Mouse (Mus musculus) 3T3-L1 (cell line): ENCODE results near the gene Ranbp6.

Experiments
- DNase-seq: peaks from one replicate; pipeline ENCODE4 v3.0.0-alpha.2; 2015; ENCODE audit warnings: low read depth, low spot score

The Ranbp6 gene

DNA sequence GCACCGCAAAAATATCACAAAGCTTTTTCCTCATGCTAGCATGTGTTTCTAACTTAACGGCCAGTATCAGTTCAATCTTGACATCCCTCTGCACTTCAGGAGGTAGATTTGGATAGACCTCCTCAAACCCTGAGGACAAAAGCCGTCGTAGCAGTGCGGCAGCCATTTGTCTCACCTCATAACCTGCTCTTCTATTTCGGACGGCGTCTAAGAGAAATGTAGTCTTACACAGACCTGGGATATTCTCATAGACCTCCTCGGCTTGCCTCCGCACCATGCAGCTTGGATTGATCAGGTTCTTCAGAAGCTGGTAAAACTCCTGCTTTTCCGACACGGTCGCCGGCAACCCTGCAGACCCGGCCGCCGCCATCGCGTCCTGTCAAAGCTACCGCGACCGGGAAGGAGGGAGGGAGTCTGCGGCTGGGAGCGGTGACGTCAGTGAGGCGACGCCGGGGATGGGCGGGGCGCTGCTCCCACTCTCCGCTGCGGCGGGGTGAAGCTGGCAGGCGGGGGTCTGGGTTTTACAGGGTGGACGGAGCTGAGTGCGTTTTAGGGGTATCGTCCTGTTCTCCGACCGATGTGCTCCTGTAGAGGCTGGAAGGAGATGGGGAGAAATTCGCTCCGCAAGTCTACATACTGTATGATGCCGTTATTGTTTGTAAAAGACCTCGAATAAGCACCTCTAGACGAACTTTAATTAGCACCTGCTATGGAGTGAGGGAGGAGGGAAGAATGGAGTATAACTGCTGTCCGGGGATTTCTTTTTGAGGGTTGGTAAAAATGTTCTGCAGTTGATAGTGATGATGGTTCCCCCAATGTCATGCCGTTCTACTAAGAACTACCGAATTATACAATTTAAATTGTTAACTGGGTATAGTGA lies at the start of gene Ranbp6:
TSS of gene Ranbp6 (minus strand) at position 394 of the 880 bp plus-strand sequence.
- peak; percentile 82 for DNase-seq

- DNase-seq, result no peak
These were observed 48.0 kb upstream of the Ranbp6 start for GRCm38 (mm10) chr19:29860816-29861215.

DNA sequence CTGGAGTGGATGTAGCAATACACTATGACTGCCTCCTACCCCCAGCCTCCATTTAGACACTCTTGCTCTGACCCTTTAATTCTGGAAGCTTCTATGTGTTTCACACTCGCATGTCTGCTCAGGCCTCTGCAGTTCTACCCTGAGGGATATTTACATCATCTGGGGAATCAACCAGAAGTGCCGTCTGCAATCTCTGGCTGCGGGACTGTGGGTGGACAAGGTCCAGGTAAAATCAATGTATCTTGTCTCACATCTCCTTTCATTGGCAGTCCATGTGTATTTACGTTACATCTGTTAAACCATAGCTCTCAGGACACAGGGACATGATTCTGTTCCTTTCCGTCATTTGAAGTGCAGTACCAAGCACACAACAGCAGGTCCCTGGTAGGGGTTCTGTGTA lies 44.5 kb upstream of the Ranbp6 start:
- no peak for DNase-seq

- DNase-seq, result no peak
These were observed 40.9 kb upstream of the Ranbp6 start for GRCm38 (mm10) chr19:29853711-29854110.

DNA sequence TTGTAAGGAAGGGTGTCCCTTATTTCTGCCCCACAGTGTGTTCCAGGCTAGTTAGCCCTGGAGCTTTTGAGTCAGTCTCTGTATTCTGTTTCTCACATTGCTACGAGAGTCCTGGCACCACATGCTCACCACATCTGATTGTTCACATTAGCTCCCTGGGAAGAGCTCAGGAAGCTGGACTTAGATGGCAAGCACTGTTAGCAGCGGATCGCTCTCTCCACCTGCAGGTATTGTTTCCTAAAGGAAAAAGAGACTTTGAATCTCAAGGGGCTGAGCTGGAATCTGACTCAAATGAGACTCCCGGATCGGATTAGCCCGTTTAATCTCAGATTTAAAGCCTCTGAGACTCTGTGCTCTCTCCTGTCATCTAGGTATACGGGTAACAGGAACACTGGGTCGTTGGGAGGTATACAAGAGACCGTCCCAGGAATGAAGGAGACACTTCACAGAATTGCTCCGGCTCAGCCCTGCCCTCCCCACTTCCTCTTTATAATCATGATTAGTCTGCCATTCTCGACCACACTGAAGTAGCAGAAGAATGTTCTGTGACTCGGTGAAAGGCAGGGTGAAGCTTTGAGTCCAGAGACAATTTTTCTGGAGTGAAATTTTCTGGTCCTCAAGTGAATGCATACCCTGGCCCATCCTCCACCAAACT lies 38.4 kb upstream of the Ranbp6 start:
- DNase-seq, result peak; percentile 41

DNA sequence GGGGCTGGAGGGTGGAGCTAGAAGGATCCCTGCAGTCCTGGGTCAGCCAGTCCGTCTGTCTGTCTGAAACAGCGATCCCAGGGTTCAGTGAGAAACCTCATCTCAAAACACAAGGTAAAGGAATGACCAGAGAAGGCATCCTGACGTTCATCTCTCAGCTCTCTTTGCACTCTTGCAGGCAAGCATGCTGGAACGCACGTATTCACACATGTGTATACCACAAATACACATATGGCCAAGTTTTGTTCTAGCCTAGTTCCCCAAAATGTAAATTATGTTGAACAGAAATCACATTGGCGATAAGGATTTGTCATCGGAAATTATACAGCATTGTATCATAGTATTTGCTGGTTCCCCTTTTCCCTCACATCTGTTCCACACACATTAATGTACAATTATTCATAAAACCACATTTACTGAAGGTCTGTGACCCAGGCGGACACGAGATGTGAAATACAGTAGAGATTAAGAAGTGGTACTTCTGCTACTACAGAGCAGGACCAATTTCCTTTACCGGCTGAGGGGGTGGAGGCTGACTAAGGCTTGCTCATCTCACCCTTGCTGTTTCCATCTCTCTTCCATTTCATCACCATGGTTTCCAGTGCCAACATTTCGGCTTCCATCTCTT lies 37.3 kb upstream of the Ranbp6 start:
- DNase-seq, result peak; percentile 84

- DNase-seq, result no peak
These were observed 31.4 kb upstream of the Ranbp6 start for GRCm38 (mm10) chr19:29844036-29844661.

DNA sequence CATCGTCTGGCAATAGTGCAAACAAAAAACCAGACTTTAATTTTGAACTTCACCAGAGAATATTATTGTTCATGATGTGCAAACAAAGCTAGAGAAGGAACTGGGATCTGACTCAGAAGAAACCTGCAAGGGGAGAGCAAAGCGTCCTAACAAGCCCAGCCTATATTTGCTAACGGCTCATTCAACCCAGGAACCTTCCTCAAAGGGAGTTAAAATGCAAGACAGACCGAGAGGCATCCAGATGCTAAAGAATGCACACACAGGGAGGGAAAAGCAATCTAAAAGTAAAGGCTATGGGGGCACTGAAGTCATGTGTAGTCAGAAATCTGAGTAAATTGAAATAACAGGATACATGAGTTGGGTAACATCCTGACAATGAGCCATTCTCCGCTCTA lies 30.9 kb upstream of the Ranbp6 start:
- DNase-seq, result no peak

DNA sequence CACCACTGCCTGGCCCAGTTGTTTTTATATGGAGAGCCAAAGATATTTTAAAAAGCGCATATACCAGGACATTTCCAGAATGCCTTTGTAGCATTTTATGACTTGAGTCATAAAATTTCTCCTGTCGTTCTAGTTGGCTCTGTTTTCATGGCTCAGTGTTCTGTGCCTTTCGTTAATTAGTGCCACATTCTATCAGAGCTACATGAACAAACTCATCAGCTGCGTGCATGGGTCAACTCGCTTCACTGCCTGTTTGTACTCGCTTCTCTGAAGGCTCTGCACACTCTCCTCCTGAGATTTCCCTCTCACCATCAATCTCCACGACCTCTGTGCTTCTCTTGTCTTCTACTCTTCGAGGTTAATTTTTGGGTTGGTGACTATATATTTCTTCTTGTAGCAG lies 30.2 kb upstream of the Ranbp6 start:
- DNase-seq, result no peak

- DNase-seq, result peak; percentile 86
These were observed 27.9 kb upstream of the Ranbp6 start for GRCm38 (mm10) chr19:29840642-29841041.

- DNase-seq, result no peak
These were observed 25.9 kb upstream of the Ranbp6 start for GRCm38 (mm10) chr19:29838636-29839135.

DNA sequence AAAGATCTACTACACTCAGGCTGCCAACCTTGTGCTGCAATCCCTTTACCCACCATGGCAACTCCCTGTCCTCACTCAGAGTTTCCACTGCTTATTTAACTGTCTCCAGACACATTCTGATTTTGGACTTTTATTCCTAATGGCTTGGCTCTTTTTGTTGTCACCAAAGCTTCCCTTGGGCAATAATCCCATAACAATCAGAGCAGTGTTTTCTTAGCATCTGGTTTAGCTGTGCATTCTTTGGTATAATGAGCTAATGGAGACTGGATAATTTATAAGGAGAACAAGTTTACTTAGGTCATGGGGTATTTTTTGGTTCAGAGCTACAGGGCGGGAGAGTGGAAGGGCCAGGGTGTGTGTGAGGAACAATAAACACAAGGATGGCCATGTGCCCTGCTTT lies 25.4 kb upstream of the Ranbp6 start:
- no peak for DNase-seq

DNA sequence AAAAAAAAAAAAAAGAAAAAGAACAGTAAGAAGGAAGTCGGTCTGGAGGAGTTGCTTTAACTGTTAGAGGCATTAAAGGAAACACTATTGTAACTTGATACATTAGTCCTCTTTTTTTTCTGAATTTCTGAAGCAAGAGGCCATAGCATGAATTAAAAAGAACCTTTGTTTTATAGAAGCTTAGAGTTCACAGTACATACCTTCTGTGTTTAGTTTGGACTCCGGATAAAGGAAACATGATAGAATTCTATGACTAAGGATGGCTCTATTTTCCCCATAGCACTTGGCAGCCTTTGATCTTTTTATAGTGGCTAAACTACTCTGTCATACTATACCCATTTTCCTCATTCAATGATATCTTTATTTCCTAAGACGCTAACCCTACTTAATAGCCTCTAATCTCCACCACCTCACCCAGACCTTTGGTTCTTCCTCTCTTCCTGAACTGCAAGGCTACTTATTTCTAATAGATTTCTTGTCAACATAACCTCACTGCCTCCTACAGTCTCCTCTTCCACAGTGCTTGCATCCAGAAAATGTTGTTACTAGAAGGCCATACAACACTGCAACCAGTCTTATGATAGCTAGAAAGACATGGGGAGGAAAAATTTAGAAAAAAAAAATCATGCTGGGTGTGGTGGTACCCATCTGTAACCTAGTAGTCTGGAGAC lies 22.7 kb upstream of the Ranbp6 start:
- DNase-seq, result peak; percentile 73

DNA sequence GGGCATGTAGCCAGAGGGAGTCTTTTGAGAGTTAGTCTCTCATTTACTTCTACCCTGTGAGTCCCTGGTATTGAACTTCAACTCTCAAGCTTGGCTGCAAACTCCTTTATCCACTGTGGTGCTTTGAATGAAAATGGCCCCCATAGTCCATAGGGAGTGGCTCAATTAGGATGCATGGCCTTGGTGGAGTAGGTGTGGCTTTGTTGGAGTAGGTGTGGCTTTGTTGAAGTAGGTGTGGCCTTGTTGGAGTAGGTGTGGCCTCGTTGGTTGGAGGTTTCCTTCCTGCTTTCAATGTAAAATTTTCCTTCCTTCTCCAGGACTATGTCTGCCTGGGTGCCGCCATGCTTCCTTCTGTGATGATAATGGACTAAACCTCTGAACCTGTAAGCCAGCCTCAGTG lies 18.1 kb upstream of the Ranbp6 start:
- no peak for DNase-seq

- DNase-seq, result no peak
These were observed 15.8 kb upstream of the Ranbp6 start for GRCm38 (mm10) chr19:29828558-29828957.

DNA sequence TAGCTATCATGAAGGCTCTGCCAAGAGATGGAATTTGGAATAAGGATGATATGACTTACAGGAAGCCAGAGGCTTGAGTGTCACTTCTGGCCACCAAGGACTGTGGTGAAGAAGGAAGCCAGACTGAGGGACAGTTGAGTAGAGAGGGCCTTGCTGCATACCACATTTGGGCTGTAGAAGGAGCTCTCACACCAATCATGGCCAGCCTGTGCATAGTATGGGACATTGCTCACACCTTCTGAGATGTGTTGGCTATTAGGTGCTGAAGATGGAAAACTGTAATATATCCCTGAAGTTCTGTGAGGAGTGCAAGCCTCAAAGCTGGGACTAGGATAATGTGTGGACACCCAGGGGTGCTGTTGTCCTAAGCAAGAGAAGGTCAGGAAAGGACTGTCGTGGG lies 13.9 kb upstream of the Ranbp6 start:
- DNase-seq, result peak; percentile 84

DNA sequence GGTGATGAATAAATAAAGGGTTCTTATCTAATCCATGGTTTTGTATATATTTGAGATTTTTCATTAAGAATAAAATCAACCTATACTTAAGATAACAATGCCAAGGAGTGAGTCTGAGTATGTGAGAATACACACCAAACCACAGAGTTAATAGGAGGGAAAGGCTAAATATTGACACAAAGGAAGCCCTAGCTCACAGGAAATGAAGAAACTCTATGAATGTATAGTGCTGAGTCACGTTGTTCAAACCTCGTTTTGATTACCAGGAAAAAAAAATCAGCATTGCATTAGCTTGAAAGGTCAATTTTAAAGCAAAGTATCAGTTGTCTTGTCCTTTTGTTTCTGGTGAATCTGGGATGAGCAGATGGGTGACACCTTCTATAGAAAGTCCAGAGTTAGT lies 12.2 kb upstream of the Ranbp6 start:
- peak; percentile 52 for DNase-seq

- peak; percentile 91 for DNase-seq
These were observed 11.4 kb upstream of the Ranbp6 start for GRCm38 (mm10) chr19:29824034-29824700.

DNA sequence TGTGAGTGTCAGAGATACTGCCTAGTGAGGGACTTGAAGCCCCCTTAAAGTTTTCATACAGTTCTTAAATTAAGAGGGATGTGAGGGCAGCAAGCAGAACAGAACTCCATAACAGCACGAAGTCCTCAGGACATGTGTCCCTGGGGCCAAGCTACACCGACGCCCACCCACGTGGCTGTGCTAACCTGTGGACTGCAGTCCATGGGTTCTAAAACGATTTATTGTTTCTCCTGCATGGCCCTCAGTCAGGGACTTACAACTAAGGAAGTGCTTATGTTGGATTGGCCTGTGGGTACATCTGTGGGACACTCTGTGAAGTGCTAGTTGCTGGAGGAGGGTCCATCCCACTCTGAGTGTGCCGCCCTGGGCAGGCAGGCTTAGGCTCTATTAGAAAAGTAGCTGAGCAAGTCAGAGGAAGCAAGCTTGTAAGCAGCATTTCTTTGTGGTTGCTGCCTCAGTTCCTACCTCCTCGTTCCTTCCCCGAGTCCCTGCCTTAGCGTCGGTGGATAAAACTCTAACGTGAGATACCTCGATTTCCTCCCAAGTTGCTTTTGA lies 10.8 kb upstream of the Ranbp6 start:
- no peak for DNase-seq

DNA sequence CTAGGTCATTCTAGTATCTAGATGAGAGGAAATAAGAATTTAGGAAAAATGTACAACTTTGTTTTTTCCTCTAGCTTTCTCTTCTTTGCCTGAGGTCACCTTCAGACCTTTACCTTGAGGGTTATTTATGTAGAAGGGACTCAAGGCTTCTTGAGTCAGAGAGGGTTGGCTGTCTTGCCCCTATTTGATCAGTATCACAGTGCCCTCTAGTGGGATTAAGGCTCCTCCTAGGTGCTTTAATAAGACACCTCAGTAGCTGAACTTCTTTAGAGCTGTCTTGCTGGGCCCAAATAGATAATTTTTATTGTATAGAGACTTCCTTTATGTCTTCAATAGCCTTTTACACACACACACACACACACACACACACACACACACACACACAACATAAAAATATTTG lies 8.2 kb upstream of the Ranbp6 start:
- peak; percentile 91 for DNase-seq
